Mouse (Mus musculus): ENCODE data around the gene Cblb. TPM values are rescaled to one million over a fixed set of nuclear protein-coding genes. Genes with fewer than 3 reads are reported as not detected.

Cblb gene
- polyA plus RNA-seq, 1 experiment = 6.8 TPM

- Histone ChIP-seq H3K27me3 (ENCODE audit: control insufficient read depth, insufficient read depth, insufficient read length) (no peaks in the 10 kb centered on the region), H3K4me3 (ENCODE audit: insufficient read depth, poor library complexity, severe bottlenecking) (no peak overlapping the region), H3ac (ENCODE audit: control insufficient read depth, insufficient read length, low read depth) (no peak overlapping the region), H3K79me2 (ENCODE audit: control insufficient read depth, insufficient read depth) (peaks cover 29% of the 10 kb centered on the region), H3K36me3 (ENCODE audit: control insufficient read depth, insufficient read depth) (peaks cover 13% of the 10 kb centered on the region), H3K79me3 (ENCODE audit: low read depth) (peaks cover 5% of the 10 kb centered on the region)
- TF ChIP-seq MAX (IDR thresholded peaks at IDR 0.05) (no peak), CTCF (IDR thresholded peaks at IDR 0.05; ENCODE audit: control insufficient read depth, insufficient read depth, insufficient read length) (no peak), CEBPB (IDR thresholded peaks at IDR 0.05; ENCODE audit: low read depth) (no peak), MYOD1 (IDR thresholded peaks at IDR 0.05; ENCODE audit: control insufficient read depth, insufficient read length, low read depth) (no peak)
Measured at GRCm38 (mm10) chr16:52107836-52108235, 76.8 kb downstream of the Cblb start.

DNA sequence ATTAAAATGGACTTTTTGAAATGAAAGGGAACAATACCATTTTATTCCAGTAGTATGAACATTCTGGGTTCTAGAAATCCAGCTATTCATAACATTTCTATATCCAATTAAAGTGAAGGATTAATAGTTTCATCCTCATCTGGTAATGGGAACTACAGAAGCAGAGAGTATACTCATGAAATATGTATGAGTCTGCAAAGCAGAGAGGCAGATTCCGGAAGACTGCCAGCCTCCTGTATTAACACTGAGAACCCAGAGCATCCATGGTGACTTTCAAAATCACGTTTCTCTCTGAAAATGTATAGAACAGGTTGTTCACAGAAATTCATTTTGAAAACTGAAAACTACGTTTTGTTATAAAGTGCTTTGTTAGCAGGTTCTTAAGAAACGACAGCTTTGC, 83.4 kb downstream of the Cblb start:
- H3K4me3 ChIP-seq (ENCODE audit: insufficient read depth, poor library complexity, severe bottlenecking) = no peak overlapping the region
- no peaks in the 10 kb centered on the region for H3K27me3 ChIP-seq (ENCODE audit: control insufficient read depth, insufficient read depth, insufficient read length)
- peaks cover 14% of the 10 kb centered on the region for H3K79me2 ChIP-seq (ENCODE audit: control insufficient read depth, insufficient read depth)
- H3K36me3 ChIP-seq (ENCODE audit: control insufficient read depth, insufficient read depth) = peaks cover 31% of the 10 kb centered on the region
- H3K79me3 ChIP-seq (ENCODE audit: low read depth) = no peaks in the 10 kb centered on the region
- H3ac ChIP-seq (ENCODE audit: control insufficient read depth, insufficient read length, low read depth) = no peak overlapping the region
- no peak for TF ChIP-seq MYOG (IDR thresholded peaks at IDR 0.05; ENCODE audit: control insufficient read depth, extremely low read depth, insufficient read length)
- TF ChIP-seq MYOD1 (IDR thresholded peaks at IDR 0.05; ENCODE audit: control insufficient read depth, insufficient read length, low read depth) = no peak
- TF ChIP-seq CEBPB (IDR thresholded peaks at IDR 0.05; ENCODE audit: low read depth) = no peak
- no peak for TF ChIP-seq USF1 (IDR thresholded peaks at IDR 0.05; ENCODE audit: low read depth)
- no peak for TF ChIP-seq MAX (IDR thresholded peaks at IDR 0.05)
- no peak for TF ChIP-seq FOSL1 (IDR thresholded peaks at IDR 0.05; ENCODE audit: insufficient read depth, low read length, poor library complexity, severe bottlenecking)
- TF ChIP-seq CTCF (IDR thresholded peaks at IDR 0.05; ENCODE audit: control insufficient read depth, insufficient read depth, insufficient read length) = no peak

- Histone ChIP-seq H3K27me3 (ENCODE audit: control insufficient read depth, insufficient read depth, insufficient read length) (no peaks in the 10 kb centered on the region), H3K79me2 (ENCODE audit: control insufficient read depth, insufficient read depth) (peaks cover 14% of the 10 kb centered on the region), H3K4me3 (ENCODE audit: insufficient read depth, poor library complexity, severe bottlenecking) (no peak overlapping the region), H3ac (ENCODE audit: control insufficient read depth, insufficient read length, low read depth) (no peak overlapping the region), H3K36me3 (ENCODE audit: control insufficient read depth, insufficient read depth) (peaks cover 12% of the 10 kb centered on the region), H3K79me3 (ENCODE audit: low read depth) (no peaks in the 10 kb centered on the region)
- TF ChIP-seq MYOD1 (IDR thresholded peaks at IDR 0.05; ENCODE audit: control insufficient read depth, insufficient read length, low read depth) (no peak), USF1 (IDR thresholded peaks at IDR 0.05; ENCODE audit: low read depth) (no peak), CEBPB (IDR thresholded peaks at IDR 0.05; ENCODE audit: low read depth) (no peak), FOSL1 (IDR thresholded peaks at IDR 0.05; ENCODE audit: insufficient read depth, low read length, poor library complexity, severe bottlenecking) (no peak), MAX (IDR thresholded peaks at IDR 0.05) (no peak), MYOG (IDR thresholded peaks at IDR 0.05; ENCODE audit: control insufficient read depth, extremely low read depth, insufficient read length) (no peak)
Measured at GRCm38 (mm10) chr16:52119003-52119402, 88.0 kb downstream of the Cblb start.

DNA sequence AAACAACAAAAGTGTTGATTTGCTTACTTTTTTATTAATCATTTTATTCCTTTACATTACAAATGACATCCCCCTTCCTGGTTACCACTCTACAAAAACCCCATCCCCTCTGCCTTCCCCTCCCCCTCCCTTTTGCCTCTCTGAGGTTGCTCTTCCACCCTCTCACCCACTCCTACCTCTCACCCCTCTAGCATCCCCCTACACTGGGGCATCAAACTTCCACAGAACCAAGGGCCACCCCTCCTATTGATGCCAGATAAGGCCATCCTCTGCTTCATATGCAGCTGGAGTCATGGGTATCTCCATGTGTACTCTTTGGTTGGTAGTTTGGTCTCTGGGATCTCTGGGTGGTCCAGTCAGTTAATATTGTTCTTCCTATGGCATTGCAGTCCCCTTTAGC, 93.9 kb downstream of the Cblb start:
- H3K36me3 ChIP-seq (ENCODE audit: control insufficient read depth, insufficient read depth) = peaks cover 10% of the 10 kb centered on the region
- peaks cover 3% of the 10 kb centered on the region for H3K79me3 ChIP-seq (ENCODE audit: low read depth)
- H3ac ChIP-seq (ENCODE audit: control insufficient read depth, insufficient read length, low read depth) = no peak overlapping the region
- no peaks in the 10 kb centered on the region for H3K79me2 ChIP-seq (ENCODE audit: control insufficient read depth, insufficient read depth)
- no peak for TF ChIP-seq MYOG (IDR thresholded peaks at IDR 0.05; ENCODE audit: control insufficient read depth, extremely low read depth, insufficient read length)
- no peak for TF ChIP-seq MAX (IDR thresholded peaks at IDR 0.05)
- no peak for TF ChIP-seq USF1 (IDR thresholded peaks at IDR 0.05; ENCODE audit: low read depth)
- no peak for TF ChIP-seq CEBPB (IDR thresholded peaks at IDR 0.05; ENCODE audit: low read depth)
- no peak for TF ChIP-seq MYOD1 (IDR thresholded peaks at IDR 0.05; ENCODE audit: control insufficient read depth, insufficient read length, low read depth)
- no peak for TF ChIP-seq CTCF (IDR thresholded peaks at IDR 0.05; ENCODE audit: control insufficient read depth, insufficient read depth, insufficient read length)
- no peak for TF ChIP-seq FOSL1 (IDR thresholded peaks at IDR 0.05; ENCODE audit: insufficient read depth, low read length, poor library complexity, severe bottlenecking)
- H3K4me3 ChIP-seq (ENCODE audit: insufficient read depth, poor library complexity, severe bottlenecking) = no peak overlapping the region
- no peaks in the 10 kb centered on the region for H3K27me3 ChIP-seq (ENCODE audit: control insufficient read depth, insufficient read depth, insufficient read length)

- Histone ChIP-seq H3ac (ENCODE audit: control insufficient read depth, insufficient read length, low read depth) (no peak overlapping the region), H3K79me3 (ENCODE audit: low read depth) (peaks cover 3% of the 10 kb centered on the region), H3K79me2 (ENCODE audit: control insufficient read depth, insufficient read depth) (no peaks in the 10 kb centered on the region), H3K36me3 (ENCODE audit: control insufficient read depth, insufficient read depth) (peaks cover 13% of the 10 kb centered on the region), H3K4me3 (ENCODE audit: insufficient read depth, poor library complexity, severe bottlenecking) (no peak overlapping the region), H3K27me3 (ENCODE audit: control insufficient read depth, insufficient read depth, insufficient read length) (no peaks in the 10 kb centered on the region)
- TF ChIP-seq CEBPB (IDR thresholded peaks at IDR 0.05; ENCODE audit: low read depth) = no peak
- no peak for TF ChIP-seq MAX (IDR thresholded peaks at IDR 0.05)
- TF ChIP-seq CTCF (IDR thresholded peaks at IDR 0.05; ENCODE audit: control insufficient read depth, insufficient read depth, insufficient read length) = no peak
- TF ChIP-seq MYOD1 (IDR thresholded peaks at IDR 0.05; ENCODE audit: control insufficient read depth, insufficient read length, low read depth) = no peak
- no peak for TF ChIP-seq USF1 (IDR thresholded peaks at IDR 0.05; ENCODE audit: low read depth)
- no peak for TF ChIP-seq FOSL1 (IDR thresholded peaks at IDR 0.05; ENCODE audit: insufficient read depth, low read length, poor library complexity, severe bottlenecking)
- no peak for TF ChIP-seq MYOG (IDR thresholded peaks at IDR 0.05; ENCODE audit: control insufficient read depth, extremely low read depth, insufficient read length)
Measured at GRCm38 (mm10) chr16:52125896-52126295, 94.9 kb downstream of the Cblb start.

DNA sequence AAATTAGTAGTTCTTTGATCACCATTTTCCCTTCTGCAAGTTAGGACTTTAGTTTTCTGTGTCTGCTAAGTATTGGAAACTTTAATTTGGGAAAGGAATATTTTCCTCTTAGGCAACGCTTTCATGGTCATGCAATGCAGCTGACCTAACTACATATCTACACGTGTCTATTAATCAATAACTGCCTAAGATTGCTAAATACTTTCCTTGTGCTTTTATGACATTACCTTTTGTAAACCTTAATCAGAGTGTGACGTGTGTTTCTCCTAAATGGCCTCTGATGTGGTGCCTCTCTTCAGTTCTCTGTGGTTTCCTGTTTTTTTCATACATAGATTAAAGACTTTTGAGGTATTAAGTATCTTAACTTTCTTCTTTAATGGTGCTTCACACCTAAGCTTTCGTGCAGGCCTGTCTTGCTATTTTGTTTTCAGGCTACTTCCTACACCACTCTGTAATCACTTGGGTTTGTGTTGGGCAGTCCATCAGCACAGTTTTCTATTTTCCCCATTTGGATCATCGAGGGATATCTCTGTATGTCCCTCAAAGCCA, 98.4 kb downstream of the Cblb start:
- no peaks in the 10 kb centered on the region for H3K27me3 ChIP-seq (ENCODE audit: control insufficient read depth, insufficient read depth, insufficient read length)
- H3K79me2 ChIP-seq (ENCODE audit: control insufficient read depth, insufficient read depth) = no peaks in the 10 kb centered on the region
- peaks cover 3% of the 10 kb centered on the region for H3K79me3 ChIP-seq (ENCODE audit: low read depth)
- H3ac ChIP-seq (ENCODE audit: control insufficient read depth, insufficient read length, low read depth) = no peak overlapping the region
- TF ChIP-seq CTCF (IDR thresholded peaks at IDR 0.05; ENCODE audit: control insufficient read depth, insufficient read depth, insufficient read length) = no peak
- TF ChIP-seq MAX (IDR thresholded peaks at IDR 0.05) = no peak
- no peak for TF ChIP-seq MYOG (IDR thresholded peaks at IDR 0.05; ENCODE audit: control insufficient read depth, extremely low read depth, insufficient read length)
- no peak for TF ChIP-seq MYOD1 (IDR thresholded peaks at IDR 0.05; ENCODE audit: control insufficient read depth, insufficient read length, low read depth)
- TF ChIP-seq CEBPB (IDR thresholded peaks at IDR 0.05; ENCODE audit: low read depth) = no peak
- TF ChIP-seq USF1 (IDR thresholded peaks at IDR 0.05; ENCODE audit: low read depth) = no peak
- TF ChIP-seq FOSL1 (IDR thresholded peaks at IDR 0.05; ENCODE audit: insufficient read depth, low read length, poor library complexity, severe bottlenecking) = no peak
- peaks cover 18% of the 10 kb centered on the region for H3K36me3 ChIP-seq (ENCODE audit: control insufficient read depth, insufficient read depth)
- H3K4me3 ChIP-seq (ENCODE audit: insufficient read depth, poor library complexity, severe bottlenecking) = no peak overlapping the region
